Mouse (Mus musculus): ENCODE data around the gene Aph1a. TPM values are rescaled to one million over a fixed set of nuclear protein-coding genes. Genes with fewer than 3 reads are reported as not detected.
A peak's percentile ranks its signal among the peaks of the same experiment; 100 is the strongest.
"Not testable (repeated sequence)": the region's sequence is repeated elsewhere in the genome, so short reads cannot be mapped to it uniquely, and the experiment has no call there.

The Aph1a gene
- total RNA-seq (2021): 10 to 100 TPM; 72.2 to 83.3 TPM

DNA sequence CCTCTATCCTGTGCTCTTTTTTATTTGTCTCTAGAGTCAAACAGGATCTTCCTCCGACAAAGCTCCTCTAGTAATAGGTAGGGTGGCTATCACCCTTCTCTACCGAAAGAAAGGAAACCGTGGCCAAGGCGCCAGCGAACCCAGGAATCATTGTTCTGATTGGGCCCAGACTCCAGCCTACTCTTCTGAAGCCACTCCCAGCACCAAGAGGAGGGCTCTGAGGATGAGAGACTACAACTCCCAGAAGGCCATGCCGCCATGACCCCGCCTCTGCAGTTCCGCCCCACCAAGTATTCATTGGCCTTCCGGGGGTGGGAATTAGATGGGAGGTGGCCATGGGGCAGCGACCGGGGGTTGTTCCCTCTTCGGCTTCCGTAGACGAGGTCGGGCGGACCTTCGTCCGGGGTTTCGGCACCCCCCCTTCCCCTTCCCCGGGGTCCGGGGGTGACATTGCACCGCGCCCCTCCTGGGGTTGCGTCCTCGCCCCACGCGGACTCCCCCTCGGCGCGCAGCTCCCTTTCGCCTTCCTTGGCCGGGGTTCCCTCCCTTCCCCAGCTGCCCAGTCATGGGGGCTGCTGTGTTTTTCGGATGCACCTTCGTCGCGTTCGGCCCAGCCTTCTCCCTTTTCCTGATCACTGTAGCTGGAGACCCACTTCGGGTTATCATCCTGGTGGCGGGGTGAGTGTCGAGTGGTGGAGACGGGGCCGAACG, at the start of gene Aph1a:
Gene Aph1a (plus strand): TSS at position 364 of the 711 bp plus-strand sequence.
- peak; percentile 96 to 97 for DNase-seq

DNA sequence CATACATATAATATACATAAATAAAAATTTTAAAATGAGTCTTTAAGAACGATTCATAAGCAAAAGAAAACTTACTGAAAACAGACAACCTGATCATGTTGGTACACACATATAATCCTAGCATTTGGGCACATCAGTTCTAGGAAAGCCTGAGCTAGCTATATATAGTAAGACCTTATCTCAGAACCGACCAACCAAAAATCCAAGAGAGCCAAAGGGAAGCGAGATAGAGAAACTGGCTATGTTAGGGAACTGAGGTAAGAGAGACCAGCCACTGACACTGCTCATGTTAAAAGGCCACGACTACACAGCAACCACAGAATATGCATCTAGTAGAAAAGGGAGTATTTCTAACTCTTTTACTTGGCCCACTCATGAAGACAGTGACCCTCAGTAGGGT, 43.2 kb upstream of the Aph1a start:
- DNase-seq: no peak

- DNase-seq: no peak
Measured at GRCm38 (mm10) chr3:95851317-95851716, 42.5 kb upstream of the Aph1a start.

DNA sequence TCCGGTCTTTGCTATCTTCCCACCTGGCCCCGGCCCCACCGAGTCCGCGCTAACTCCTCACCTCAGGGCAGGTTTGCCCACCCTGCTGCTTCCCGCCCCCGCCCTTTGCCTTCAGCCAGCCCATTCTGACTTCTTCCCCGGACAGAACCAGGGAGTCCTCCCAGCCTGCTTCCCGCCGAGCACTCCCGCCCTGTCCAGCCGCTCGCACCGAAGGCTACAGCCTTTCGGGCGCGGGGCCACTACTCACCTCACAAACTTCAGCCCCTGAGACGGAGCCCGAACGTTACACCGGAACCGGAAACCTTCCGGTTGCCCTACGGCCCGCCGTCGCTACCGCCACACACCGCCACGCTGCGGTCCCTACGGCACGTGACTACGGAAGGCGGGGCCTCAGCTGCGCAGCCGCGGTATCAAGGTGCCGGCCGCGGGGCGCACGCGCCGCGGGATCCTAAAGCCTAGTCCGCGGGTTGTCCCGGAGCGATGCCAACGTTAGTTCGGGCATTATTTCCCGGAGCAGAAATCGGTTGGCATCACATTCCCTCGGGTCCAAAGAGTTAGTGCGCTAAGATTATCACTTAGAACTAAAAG, 38.2 kb upstream of the Aph1a start, which contains the start of gene Prpf3:
Gene Prpf3 (minus strand): TSS at position 384 of the 588 bp plus-strand sequence.
- DNase-seq: peak; percentile 94

- no peak for DNase-seq
Measured at GRCm38 (mm10) chr3:95856115-95856514, 37.7 kb upstream of the Aph1a start.

DNA sequence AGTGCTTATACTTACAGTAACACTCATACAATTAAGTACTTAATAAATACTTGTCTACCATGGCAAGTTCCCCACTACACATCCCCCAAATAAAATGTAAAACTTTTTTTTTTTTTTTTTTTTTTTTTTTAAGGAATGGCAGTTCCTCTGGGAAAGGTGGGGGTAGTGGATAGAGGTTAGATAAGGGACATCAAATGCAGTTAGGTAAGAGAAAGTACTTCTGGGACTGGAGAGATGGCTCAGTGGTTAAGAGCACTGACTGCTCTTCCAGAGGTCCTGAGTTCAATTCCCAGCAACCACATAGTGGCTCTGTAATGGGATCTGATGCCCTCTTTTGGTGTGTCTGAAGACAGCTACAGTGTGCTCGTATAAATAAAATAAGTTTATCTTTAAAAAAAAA, 36.7 kb upstream of the Aph1a start:
- DNase-seq: not testable (repeated sequence)

GRCm38 (mm10) chr3:95858278-95858677, 35.5 kb upstream of the Aph1a start:
- not testable (repeated sequence) for DNase-seq

GRCm38 (mm10) chr3:95860323-95860722, 33.4 kb upstream of the Aph1a start:
- DNase-seq: no peak

DNA sequence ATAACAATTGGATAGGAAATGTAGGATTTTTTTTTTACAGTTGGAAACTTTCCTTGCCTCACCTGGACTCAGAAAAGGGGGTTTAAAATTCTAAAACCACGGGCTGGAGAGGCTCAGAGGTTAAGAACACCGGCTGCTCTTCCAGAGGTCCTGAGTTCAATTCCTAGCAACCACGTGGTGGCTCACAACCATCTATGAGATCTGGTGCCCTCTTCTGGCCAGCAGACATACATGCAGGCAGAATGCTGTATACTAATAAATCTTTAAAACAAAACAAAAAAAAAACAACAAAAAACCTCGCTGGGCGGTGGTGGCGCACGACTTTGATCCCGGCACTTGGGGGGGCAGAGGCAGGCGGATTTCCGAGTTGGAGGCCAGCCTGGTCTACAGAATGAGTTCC, 32.6 kb upstream of the Aph1a start:
- DNase-seq: no peak

- DNase-seq: peak in 1 of 2 experiments; percentile 30
Measured at GRCm38 (mm10) chr3:95861796-95862195, 32.0 kb upstream of the Aph1a start.

GRCm38 (mm10) chr3:95863578-95863977, 30.2 kb upstream of the Aph1a start:
- no peak for DNase-seq

- DNase-seq: peak; percentile 69 to 73
Measured at GRCm38 (mm10) chr3:95865050-95865449, 28.7 kb upstream of the Aph1a start.

DNA sequence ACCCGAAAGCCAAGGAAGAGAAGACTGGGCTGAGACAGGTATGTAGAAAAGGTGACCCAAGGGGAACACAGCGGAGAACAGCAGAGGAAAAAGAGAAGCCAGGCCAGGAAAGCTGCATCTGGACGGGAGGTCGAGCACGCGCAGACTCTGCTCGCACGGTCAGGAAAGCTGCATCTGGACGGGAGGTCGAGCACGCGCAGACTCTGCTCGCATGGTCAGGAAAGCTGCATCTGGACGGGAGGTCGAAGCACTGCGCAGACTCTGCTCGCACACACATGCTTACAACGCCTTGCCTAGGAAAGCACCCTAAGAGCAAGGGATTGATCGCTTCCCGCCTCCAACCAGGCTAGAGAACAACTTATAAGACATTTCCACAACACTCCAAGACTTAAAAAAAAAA, 28.2 kb upstream of the Aph1a start:
- DNase-seq: no peak

DNA sequence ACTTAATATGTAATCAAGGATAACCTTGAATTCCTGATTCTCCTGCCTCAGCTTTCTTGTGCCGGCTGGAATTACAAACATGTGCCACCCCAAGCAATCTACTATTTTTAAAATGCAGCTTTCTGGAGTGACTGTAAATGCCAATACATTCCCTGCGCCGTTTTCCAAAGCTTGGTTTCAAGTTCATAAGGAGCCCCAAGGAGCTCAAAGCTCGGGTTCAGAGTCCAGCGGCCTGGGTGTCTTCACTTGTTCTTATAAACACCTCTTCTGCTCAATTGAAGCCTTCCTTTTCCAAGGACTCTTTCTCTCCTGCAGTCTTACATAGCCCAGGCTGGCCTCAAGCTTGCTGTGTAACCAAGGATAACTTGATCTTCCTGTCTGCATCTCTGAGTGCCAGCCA, 27.7 kb upstream of the Aph1a start:
- DNase-seq: no peak

DNA sequence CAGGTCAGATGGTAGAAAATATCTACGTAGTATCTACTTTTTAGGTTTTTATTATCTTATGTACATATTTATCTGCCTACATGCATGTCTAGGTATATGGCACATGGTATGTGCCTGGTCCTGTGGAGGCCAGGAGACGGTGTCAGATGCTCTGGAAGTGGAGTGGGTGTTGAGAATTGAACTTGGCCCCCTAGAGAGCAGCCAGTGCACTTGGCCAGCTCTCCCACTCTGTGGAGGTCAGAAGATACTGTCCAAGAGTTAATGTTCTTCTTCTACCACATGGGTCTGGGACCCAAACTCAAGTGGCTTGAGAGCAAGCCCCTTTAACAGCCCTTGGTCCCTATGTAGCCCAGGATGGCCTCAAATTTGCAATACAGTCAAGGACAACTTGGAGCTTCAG, 26.4 kb upstream of the Aph1a start:
- DNase-seq: no peak

DNA sequence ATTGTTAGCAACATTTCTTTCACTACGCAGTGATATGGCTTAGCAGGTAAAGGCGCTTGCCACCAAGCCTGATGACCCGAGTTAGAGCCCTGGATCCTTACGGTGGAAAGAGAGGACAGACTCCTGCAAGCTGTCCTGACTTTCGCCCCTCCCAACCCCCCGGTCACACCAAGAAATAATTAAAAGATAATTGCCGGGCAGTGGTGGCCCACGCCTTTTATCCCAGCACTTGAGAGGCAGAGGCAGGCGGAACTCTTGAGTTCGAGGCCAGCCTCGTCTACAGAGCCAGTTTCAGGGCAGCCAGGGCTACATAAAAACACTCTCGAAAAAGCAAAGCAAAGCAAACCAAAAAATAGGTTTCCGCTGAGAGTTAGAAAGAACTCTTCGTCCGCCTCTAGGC, 22.8 kb upstream of the Aph1a start:
- DNase-seq: peak in 1 of 2 experiments; percentile 32

GRCm38 (mm10) chr3:95871392-95871867, 22.3 kb upstream of the Aph1a start, which contains the start of gene Mrps21:
Gene Mrps21 (minus strand): TSS chr3:95871519.
- DNase-seq: peak; percentile 85 to 86

DNA sequence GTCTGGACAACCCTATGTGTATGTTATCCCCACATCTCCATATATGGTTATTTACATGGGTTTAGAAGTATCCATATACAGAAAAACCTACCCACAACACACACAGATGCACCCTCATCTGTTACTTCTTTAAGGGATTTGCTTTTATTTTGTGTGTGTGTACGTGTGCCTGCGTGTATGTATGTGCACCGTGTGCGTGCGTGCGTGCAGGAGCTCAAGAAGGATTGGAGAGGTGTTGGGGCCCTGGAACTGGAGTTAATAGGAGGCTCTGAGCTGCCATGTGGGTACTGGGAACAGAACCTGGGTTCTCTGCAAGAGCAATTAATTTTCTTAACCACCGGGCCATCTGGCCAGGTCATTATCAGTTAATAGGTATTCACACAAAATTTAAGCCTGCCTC, 21.7 kb upstream of the Aph1a start:
- DNase-seq: no peak

- no peak for DNase-seq
Measured at GRCm38 (mm10) chr3:95879063-95879462, 14.7 kb upstream of the Aph1a start.

DNA sequence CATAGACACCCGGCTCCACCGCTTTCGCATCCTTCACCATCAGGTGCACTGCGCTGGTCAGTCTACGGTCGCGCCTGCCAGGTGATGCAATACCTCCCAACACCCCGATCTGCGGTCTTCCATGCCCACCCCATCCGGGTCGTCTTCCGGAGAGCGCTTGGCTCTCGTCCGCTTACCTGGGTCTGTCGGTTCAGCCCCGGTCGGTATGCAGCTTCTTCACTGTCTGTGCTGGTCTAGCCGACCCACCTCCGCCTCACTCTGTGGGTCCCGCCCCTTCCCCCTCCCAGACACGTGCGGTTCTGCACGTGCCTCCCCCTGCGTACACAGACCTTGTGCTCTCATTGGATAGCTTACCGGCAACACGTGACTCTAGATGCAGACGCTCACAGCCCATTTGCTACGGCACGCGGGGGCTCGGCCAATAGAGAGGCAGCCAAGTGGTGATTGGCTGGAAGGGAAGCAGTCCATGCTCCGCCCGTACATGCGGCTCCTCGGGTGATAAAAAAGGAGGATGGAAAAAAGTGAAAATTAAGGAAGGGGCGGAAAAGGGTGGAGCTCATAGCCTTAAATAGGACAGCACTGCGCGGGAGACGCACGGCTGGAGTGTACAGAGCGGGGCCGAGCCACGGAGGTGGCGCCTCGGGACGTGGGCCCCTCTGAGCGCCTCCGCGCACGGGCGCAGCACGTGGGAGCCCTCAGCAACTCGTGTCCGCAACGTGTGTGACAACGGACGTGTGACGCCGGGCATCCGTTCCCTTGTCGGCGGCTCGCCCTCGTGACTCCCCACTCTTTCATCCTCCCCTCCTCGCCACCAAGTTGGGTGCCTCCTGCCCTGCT, 11.6 kb upstream of the Aph1a start, which contains the start of gene Ciart:
Gene Ciart (minus strand): TSS at position 273 of the 837 bp plus-strand sequence.
- peak; percentile 95 to 96 for DNase-seq

- peak; percentile 60 to 64 for DNase-seq
Measured at GRCm38 (mm10) chr3:95882816-95883425, 10.8 kb upstream of the Aph1a start.

- DNase-seq: no peak
Measured at GRCm38 (mm10) chr3:95884400-95884799, 9.4 kb upstream of the Aph1a start.
